Comparison of ENCODE assay signal across 18 mouse cellular contexts in genomic region chr6:71568616-71569015, GRCm38 (mm10). TPM values are rescaled to one million over a fixed set of nuclear protein-coding genes. Genes with fewer than 3 reads are reported as not detected.
DNase-seq lines count a peak whose midpoint lies in the region; ATAC-seq and TF ChIP-seq lines count a peak whose summit lies in the region.
"Had no signal": no experiment of that assay in that cellular context is flagged by ENCODE, and none has a peak within 500 bp of the region (broad histone marks: within the 10 kb centered on the region; RNA-seq: fewer than 3 reads in every experiment).

No protein-coding gene starts in this region.

- peak overlapping the region; percentile 20; the same call in 1 of the 2 replicates for H3K27ac ChIP-seq in heart, embryonic 13.5 days (replicated peaks)
- no peak overlapping the region for H3K27ac ChIP-seq in heart, adult 2 months
- 0 out of 2 replicates have a peak overlapping the region, but pooled peaks have one; percentile 37 for H3K27ac ChIP-seq in kidney, embryonic 15.5 days
- H3K27ac ChIP-seq in stomach, embryonic 14.5 days (ENCODE audit: low read length), result peak overlapping the region; percentile 41; the same call in 1 of the 2 replicates
- no peak overlapping the region for H3K27ac ChIP-seq in stomach, postnatal 0 days (replicated peaks)
- H3K27ac ChIP-seq: forebrain, embryonic 12.5 days; gastrocnemius, adult 2 months; hindbrain, embryonic 10.5 days; hindbrain, embryonic 14.5 days had no signal

- no peaks in the 10 kb centered on the region for H3K9me3 ChIP-seq in heart, embryonic 13.5 days
- no peaks in the 10 kb centered on the region for H3K9me3 ChIP-seq in kidney, embryonic 15.5 days (replicated peaks)
- H3K9me3 ChIP-seq in stomach, embryonic 14.5 days (ENCODE audit: control insufficient read depth, low read depth, low read length), result no peaks in the 10 kb centered on the region
- H3K9me3 ChIP-seq in stomach, postnatal 0 days (ENCODE audit: control insufficient read depth, low read length), result no peaks in the 10 kb centered on the region
- H3K9me3 ChIP-seq: embryonic facial prominence, embryonic 13.5 days; forebrain, embryonic 12.5 days; heart, embryonic 12.5 days; hindbrain, embryonic 10.5 days had no signal

- no peak for DNase-seq in heart, adult 2 months
- no peak for DNase-seq in kidney, postnatal 10 days
- DNase-seq in stomach, postnatal 0 days (ENCODE audit: low spot score), result no peak
- no peak for DNase-seq in gastrocnemius, postnatal 36 days
- DNase-seq: cerebellum, adult 11-12 months; cerebellum, adult 9-10 months; cerebellum, postnatal 25 days; gastrocnemius, adult 2 months; gastrocnemius, postnatal 25 days; heart, postnatal 14 days had no signal

- no peaks in the 10 kb centered on the region for H3K79me2 ChIP-seq in heart, adult 2 months (replicated peaks; ENCODE audit: control insufficient read depth, insufficient read depth, low read length)

- TF ChIP-seq POLR2A in heart, adult 2 months (IDR thresholded peaks at IDR 0.05; ENCODE audit: insufficient read depth, low read depth, low read length), result no peak

- H3K27me3 ChIP-seq in heart, embryonic 13.5 days (replicated peaks), result no peaks in the 10 kb centered on the region
- no peaks in the 10 kb centered on the region for H3K27me3 ChIP-seq in heart, adult 2 months (ENCODE audit: control insufficient read depth, insufficient read depth, low read length)
- no peaks in the 10 kb centered on the region for H3K27me3 ChIP-seq in kidney, embryonic 15.5 days
- no peaks in the 10 kb centered on the region for H3K27me3 ChIP-seq in stomach, embryonic 14.5 days (ENCODE audit: control insufficient read depth, insufficient read depth, low read length)
- no peaks in the 10 kb centered on the region for H3K27me3 ChIP-seq in stomach, postnatal 0 days (ENCODE audit: control insufficient read depth, insufficient read depth, low read length)
- H3K27me3 ChIP-seq: embryonic facial prominence, embryonic 13.5 days; forebrain, embryonic 12.5 days; heart, embryonic 12.5 days had no signal

- intact Hi-C loops in heart, adult 2 months (cut with DNase I), result no loop called here
- intact Hi-C loops in gastrocnemius, postnatal 36 days (cut with DNase I), result no loop called here

- no peak overlapping the region for H3K4me2 ChIP-seq in heart, embryonic 13.5 days
- no peak overlapping the region for H3K4me2 ChIP-seq in kidney, embryonic 15.5 days
- no peak overlapping the region for H3K4me2 ChIP-seq in stomach, embryonic 14.5 days (replicated peaks; ENCODE audit: low read depth, low read length)
- no peak overlapping the region for H3K4me2 ChIP-seq in stomach, postnatal 0 days (replicated peaks; ENCODE audit: low read depth)
- H3K4me2 ChIP-seq: embryonic facial prominence, embryonic 13.5 days; forebrain, embryonic 12.5 days; heart, embryonic 12.5 days; hindbrain, embryonic 14.5 days had no signal

- no peak overlapping the region for H3K4me3 ChIP-seq in heart, embryonic 13.5 days
- H3K4me3 ChIP-seq in heart, adult 2 months, result no peak overlapping the region
- no peak overlapping the region for H3K4me3 ChIP-seq in kidney, embryonic 15.5 days (replicated peaks)
- no peak overlapping the region for H3K4me3 ChIP-seq in stomach, embryonic 14.5 days (ENCODE audit: low read depth, low read length)
- no peak overlapping the region for H3K4me3 ChIP-seq in stomach, postnatal 0 days (ENCODE audit: low read depth, low read length)
- H3K4me3 ChIP-seq: embryonic facial prominence, embryonic 13.5 days; forebrain, embryonic 12.5 days; gastrocnemius, adult 2 months; heart, embryonic 12.5 days; hindbrain, embryonic 10.5 days had no signal

- 66% methylated on average over 3 of the region's 3 CpGs for WGBS in heart, embryonic 13.5 days
- WGBS in heart, adult 2 months, result 68% methylated on average over 3 of the region's 3 CpGs
- WGBS in kidney, embryonic 15.5 days, result 52% methylated on average over 3 of the region's 3 CpGs
- WGBS in stomach, embryonic 14.5 days, result 38% methylated on average over 3 of the region's 3 CpGs
- 65% methylated on average over 3 of the region's 3 CpGs for WGBS in stomach, postnatal 0 days

- H3K36me3 ChIP-seq in heart, embryonic 13.5 days, result peaks cover 45% of the 10 kb centered on the region
- H3K36me3 ChIP-seq in heart, adult 2 months (ENCODE audit: control insufficient read depth, insufficient read depth, low read length), result no peaks in the 10 kb centered on the region
- H3K36me3 ChIP-seq in kidney, embryonic 15.5 days, result peaks cover 28% of the 10 kb centered on the region
- H3K36me3 ChIP-seq in stomach, embryonic 14.5 days (ENCODE audit: control insufficient read depth, insufficient read depth, low read length), result peaks cover 7% of the 10 kb centered on the region; the same call in 1 of the 2 replicates
- peaks cover 3% of the 10 kb centered on the region for H3K36me3 ChIP-seq in stomach, postnatal 0 days (ENCODE audit: control insufficient read depth, insufficient read depth, low read length)

- peaks cover 10% of the 10 kb centered on the region for H3K4me1 ChIP-seq in heart, embryonic 13.5 days
- no peaks in the 10 kb centered on the region for H3K4me1 ChIP-seq in heart, adult 2 months (ENCODE audit: control insufficient read depth, insufficient read depth, low read length)
- H3K4me1 ChIP-seq in kidney, embryonic 15.5 days, result peaks cover 13% of the 10 kb centered on the region
- 0 out of 2 replicates have a peak, but pooled peaks cover 7% of the 10 kb centered on the region for H3K4me1 ChIP-seq in stomach, embryonic 14.5 days (ENCODE audit: control insufficient read depth, insufficient read depth, low read length)
- H3K4me1 ChIP-seq in stomach, postnatal 0 days (replicated peaks; ENCODE audit: control insufficient read depth, insufficient read depth), result no peaks in the 10 kb centered on the region
- H3K4me1 ChIP-seq: forebrain, embryonic 12.5 days; hindbrain, embryonic 10.5 days had no signal

- no peak for TF ChIP-seq CTCF in heart, adult 2 months (IDR thresholded peaks at IDR 0.05)
- TF ChIP-seq CTCF in stomach, postnatal 0 days (IDR thresholded peaks at IDR 0.05; ENCODE audit: low read depth), result no peak

- ATAC-seq in heart, embryonic 13.5 days (ENCODE audit: extremely low read depth, insufficient number of reproducible peaks, low FRiP score, low TSS enrichment), result no peak
- peak; percentile 9; the same call in 1 of the 2 replicates for ATAC-seq in kidney, embryonic 15.5 days (replicated peaks; ENCODE audit: low FRiP score)
- ATAC-seq in stomach, embryonic 14.5 days (ENCODE audit: insufficient number of reproducible peaks, insufficient read depth, low FRiP score, low read depth), result no peak
- no peak for ATAC-seq in stomach, postnatal 0 days (ENCODE audit: low FRiP score, low TSS enrichment)

- H3K9ac ChIP-seq in heart, embryonic 13.5 days, result no peak overlapping the region
- no peak overlapping the region for H3K9ac ChIP-seq in heart, adult 2 months (ENCODE audit: low read depth, low read length)
- H3K9ac ChIP-seq in kidney, embryonic 15.5 days, result no peak overlapping the region
- no peak overlapping the region for H3K9ac ChIP-seq in stomach, embryonic 14.5 days (replicated peaks; ENCODE audit: low read depth, low read length)
- no peak overlapping the region for H3K9ac ChIP-seq in stomach, postnatal 0 days (ENCODE audit: low read length)
- H3K9ac ChIP-seq: embryonic facial prominence, embryonic 13.5 days; forebrain, embryonic 12.5 days; heart, embryonic 12.5 days; hindbrain, embryonic 14.5 days had no signal

- no peak for TF ChIP-seq EP300 in heart, adult 2 months (IDR thresholded peaks at IDR 0.05; ENCODE audit: insufficient read depth, low read depth, low read length)
- TF ChIP-seq EP300 in stomach, postnatal 0 days (optimal IDR thresholded peaks at IDR 0.05), result no peak

RNA-seq across cellular contexts. Expression of gene Chmp3, which starts 25.0 kb away (rescaled TPM):
- polyA plus RNA-seq in heart, embryonic 13.5 days (2015; fragmentation: Nextera tagmentation; extraction: Ambion mirVana), result 58.1 and 61.6 TPM in 2 replicates
- 10 to 100 TPM; 45.7 to 59.0 TPM for total RNA-seq in heart, adult 2 months (2021)
- polyA plus RNA-seq in heart, adult 2 months (2012; rRNA removed), result 34.4 and 56.7 TPM in 2 replicates
- 62.3 and 67.2 TPM in 2 replicates for polyA plus RNA-seq in kidney, embryonic 15.5 days (2015; fragmentation: Nextera tagmentation; extraction: Ambion mirVana)
- 57.5 and 81.6 TPM in 2 replicates for polyA plus RNA-seq in stomach, embryonic 14.5 days (2014; fragmentation: Nextera tagmentation; extraction: Ambion mirVana)
- 88.5 and 91.4 TPM in 2 replicates for polyA plus RNA-seq in stomach, postnatal 0 days (2015; fragmentation: Nextera tagmentation; extraction: Ambion mirVana)
- total RNA-seq in gastrocnemius, postnatal 36 days (2021), result 10 to 100 TPM; 32.6 to 33.6 TPM

Comparison
In these comparisons a context has a peak if more than half of its experiments do, and no peak if none do; other contexts are left out.
1. H3K27ac ChIP-seq: peak in heart, embryonic 13.5 days (single experiment), kidney, embryonic 15.5 days (single experiment) and stomach, embryonic 14.5 days (single experiment); none in heart, adult 2 months (single experiment) and stomach, postnatal 0 days (single experiment).